Mouse (Mus musculus) kidney, embryonic 14.5 days (tissue): Measurements from ENCODE around the gene Ap2b1. TPM values are rescaled to one million over a fixed set of nuclear protein-coding genes. Genes with fewer than 3 reads are reported as not detected.

Source experiments
- ATAC-seq: fragments of 200-750 bp; cut with Nextera tagmentation; 2 replicates; pipeline ENCODE4 v1.8.0; 2017; ENCODE audit warnings: moderate number of reproducible peaks, mild to moderate bottlenecking, moderate TSS enrichment, moderate library complexity; ENCODE audit not compliant: low FRiP score, low TSS enrichment
- H3K27ac ChIP-seq: fragments of 300-500 bp; sonication (generic); 2 replicates; pipeline ENCODE4 v1.5.1; 2014; ENCODE audit warnings: low read depth, mild to moderate bottlenecking, low read length, moderate library complexity, mixed read lengths
- H3K27me3 ChIP-seq: fragments of 300-500 bp; sonication (generic); 2 replicates; pipeline ENCODE4 v1.6.1; 2014; ENCODE audit warnings: mild to moderate bottlenecking, low read length; ENCODE audit not compliant: control insufficient read depth, insufficient read depth
- H3K36me3 ChIP-seq: fragments of 300-500 bp; sonication (generic); 2 replicates; pipeline ENCODE4 v1.6.1; 2014; ENCODE audit warnings: low read length, mixed read lengths; ENCODE audit not compliant: control insufficient read depth, insufficient read depth
- H3K4me1 ChIP-seq: fragments of 300-500 bp; sonication (generic); 2 replicates; pipeline ENCODE4 v1.6.1; 2014; ENCODE audit warnings: low read length, mixed read lengths; ENCODE audit not compliant: control insufficient read depth, insufficient read depth
- H3K4me2 ChIP-seq: fragments of 300-500 bp; sonication (generic); replicated peaks from 2 replicates; pipeline ENCODE4 v1.6.1; 2014; ENCODE audit warnings: low read depth, mild to moderate bottlenecking, low read length
- H3K4me3 ChIP-seq: fragments of 300-500 bp; sonication (generic); 2 replicates; pipeline ENCODE4 v1.5.1; 2014; ENCODE audit warnings: mild to moderate bottlenecking, low read length
- H3K9ac ChIP-seq: fragments of 300-500 bp; sonication (generic); 2 replicates; pipeline ENCODE4 v1.6.1; 2014; ENCODE audit warnings: low read depth, mild to moderate bottlenecking, low read length, moderate library complexity
- H3K9me3 ChIP-seq: fragments of 300-500 bp; sonication (generic); 2 replicates; pipeline ENCODE4 v1.6.1; 2016; ENCODE audit warnings: low read length; ENCODE audit not compliant: control insufficient read depth
- WGBS: fragments of 180-500 bp; shearing (Covaris S2); extraction: QIAGEN DNeasy Blood & Tissue Kit; methylation state at CpG from one replicate; pipeline ENCODE4 v1.1.7; 2014; 5-methylcytosine and 5-hydroxymethylcytosine counted together
- polyA plus RNA-seq: library from polyadenylated mRNA; unstranded; fragments of >200 nt; fragmentation: Nextera tagmentation; extraction: Ambion mirVana; gene quantifications from 2 replicates; pipeline ENCODE4 v1.2.1, GENCODE M21; 2014

Ap2b1 gene
- polyA plus RNA-seq, 1 experiment from 2014 or later = 83.8 TPM

DNA sequence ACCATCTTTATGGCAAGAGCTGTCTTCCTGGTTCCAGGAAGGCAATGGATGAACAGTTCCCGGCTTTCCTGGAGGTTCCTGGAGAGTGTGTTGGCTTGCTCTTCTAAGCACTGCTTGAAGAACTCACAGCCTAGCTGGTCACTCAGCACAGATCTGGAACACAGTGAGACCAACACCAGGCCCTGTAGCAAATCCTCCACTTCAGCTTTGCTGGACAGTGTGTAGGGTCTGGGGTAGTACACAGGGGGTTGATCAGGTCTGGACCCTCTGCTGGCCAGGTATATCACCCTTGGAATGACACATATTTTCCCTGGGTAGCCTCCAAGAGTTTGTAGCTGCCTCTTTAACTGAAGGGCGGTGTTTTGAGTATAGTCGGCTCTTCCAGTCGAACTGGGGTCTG, 19.8 kb upstream of the Ap2b1 start:
- Histone ChIP-seq H3K9me3 (no peaks in the 10 kb centered on the region), H3K27me3 (no peaks in the 10 kb centered on the region), H3K27ac (no peak overlapping the region), H3K4me3 (no peak overlapping the region), H3K4me1 (no peaks in the 10 kb centered on the region), H3K9ac (no peak overlapping the region), H3K36me3 (no peaks in the 10 kb centered on the region), H3K4me2 (no peak overlapping the region)
- no peak for ATAC-seq
- 92% methylated on average over 4 of the region's 4 CpGs for WGBS

DNA sequence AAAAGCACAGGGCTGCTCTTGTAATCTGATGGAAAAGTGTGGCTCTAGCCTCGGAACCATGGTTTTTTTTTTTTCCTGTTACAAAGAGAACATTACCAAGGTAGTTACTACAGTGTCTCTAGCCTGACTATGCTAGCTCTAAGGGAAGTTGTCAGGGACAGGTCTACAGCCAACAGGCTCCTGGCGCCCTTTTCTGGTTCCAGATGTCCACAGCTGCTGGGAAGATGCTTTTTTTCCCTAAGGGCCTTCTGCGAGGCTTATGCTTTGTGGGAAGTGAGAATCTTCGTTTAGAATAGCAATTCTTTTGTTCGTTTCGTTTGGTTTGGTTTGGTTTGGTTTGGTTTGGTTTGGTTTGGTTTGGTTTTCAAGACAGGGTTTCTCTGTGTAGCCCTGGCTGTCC, 19.1 kb upstream of the Ap2b1 start:
- 78% methylated on average over 6 of the region's 6 CpGs for WGBS

DNA sequence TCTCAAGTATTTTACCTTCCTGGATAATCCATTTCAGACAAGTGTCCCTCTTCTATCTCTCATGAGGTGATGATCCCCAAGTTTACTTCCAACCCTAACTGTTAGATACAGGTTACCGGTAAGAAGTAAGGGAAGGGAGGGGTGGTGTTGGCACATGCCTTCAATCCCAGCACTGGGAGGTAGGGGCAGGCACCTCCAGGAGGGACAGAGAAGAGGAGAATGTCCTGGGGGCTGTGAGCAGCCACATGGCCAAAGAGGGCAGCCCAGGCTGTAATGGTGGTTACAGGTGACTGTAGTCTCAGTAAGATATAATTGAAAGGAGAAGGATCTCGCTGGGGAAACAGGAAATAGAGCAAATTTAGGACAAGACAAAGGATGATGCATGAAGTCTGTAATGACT, 16.7 kb upstream of the Ap2b1 start:
- 50% methylated on average over 2 of the region's 2 CpGs for WGBS
- H3K4me1 ChIP-seq = no peaks in the 10 kb centered on the region
- no peaks in the 10 kb centered on the region for H3K27me3 ChIP-seq
- H3K9me3 ChIP-seq = no peaks in the 10 kb centered on the region
- H3K27ac ChIP-seq = no peak overlapping the region
- H3K36me3 ChIP-seq = no peaks in the 10 kb centered on the region
- no peak overlapping the region for H3K9ac ChIP-seq
- no peak for ATAC-seq
- H3K4me3 ChIP-seq = no peak overlapping the region
- no peak overlapping the region for H3K4me2 ChIP-seq

More for the DNA sequence above, 19.1 kb upstream of the Ap2b1 start:
- no peak overlapping the region for H3K4me2 ChIP-seq
- H3K9ac ChIP-seq = no peak overlapping the region
- no peaks in the 10 kb centered on the region for H3K27me3 ChIP-seq
- ATAC-seq = no peak
- no peaks in the 10 kb centered on the region for H3K9me3 ChIP-seq
- H3K4me3 ChIP-seq = no peak overlapping the region
- no peaks in the 10 kb centered on the region for H3K4me1 ChIP-seq
- H3K27ac ChIP-seq = no peak overlapping the region
- H3K36me3 ChIP-seq = no peaks in the 10 kb centered on the region

DNA sequence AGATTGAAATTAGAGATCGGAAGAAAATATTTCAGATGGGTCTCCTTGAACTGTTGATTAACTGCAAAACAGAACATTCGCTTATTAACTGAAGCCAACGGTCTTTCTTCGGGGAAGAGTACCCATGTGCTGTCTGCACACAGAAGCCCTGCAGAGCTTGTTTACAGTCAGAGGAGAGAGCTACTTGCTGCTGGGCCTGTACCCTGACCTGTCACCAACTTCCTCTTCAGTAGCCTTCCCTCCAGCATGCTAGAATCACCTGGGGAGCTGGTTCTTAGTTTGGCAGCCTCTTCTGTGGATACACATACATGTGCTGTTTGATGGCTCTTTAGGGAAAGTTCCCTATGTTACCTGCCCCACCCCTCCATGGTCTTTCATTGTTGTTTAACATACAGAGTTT, 13.2 kb upstream of the Ap2b1 start:
- no peak overlapping the region for H3K9ac ChIP-seq
- no peaks in the 10 kb centered on the region for H3K27me3 ChIP-seq
- 91% methylated on average over 4 of the region's 4 CpGs for WGBS
- no peak overlapping the region for H3K4me2 ChIP-seq
- no peak overlapping the region for H3K4me3 ChIP-seq
- no peak overlapping the region for H3K27ac ChIP-seq
- H3K36me3 ChIP-seq = no peaks in the 10 kb centered on the region
- no peaks in the 10 kb centered on the region for H3K4me1 ChIP-seq
- no peaks in the 10 kb centered on the region for H3K9me3 ChIP-seq
- ATAC-seq = no peak

DNA sequence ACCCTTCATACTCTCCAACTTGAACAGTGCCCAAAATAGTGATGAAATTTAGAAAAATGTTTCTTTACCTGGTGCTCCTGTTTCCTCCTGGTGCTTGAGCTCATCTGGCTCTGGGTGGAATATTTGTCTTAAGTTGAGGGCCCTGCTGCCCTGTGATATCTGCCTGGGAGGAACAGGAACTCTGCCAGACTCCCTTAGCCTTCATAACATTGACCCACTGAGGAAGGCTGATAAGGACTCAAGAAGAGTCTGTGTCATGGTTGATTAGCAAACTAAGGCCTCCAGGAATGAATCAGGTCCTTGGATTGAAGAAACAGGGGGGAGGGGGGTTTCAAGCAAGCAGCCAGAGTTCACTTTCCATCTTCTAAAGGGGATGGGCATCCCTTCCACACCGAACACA, 12.3 kb upstream of the Ap2b1 start, which contains the start of gene Slfn14:
Gene Slfn14, minus strand, starts transcription at position 161 of the 400 bp plus-strand sequence.
- H3K27me3 ChIP-seq = no peaks in the 10 kb centered on the region
- no peak within 1 kb of the TSS for H3K27ac ChIP-seq
- no peak within 1 kb of the TSS for H3K4me2 ChIP-seq
- no peak for ATAC-seq
- H3K36me3 ChIP-seq = no peaks in the 10 kb centered on the region
- H3K4me3 ChIP-seq = no peak within 1 kb of the TSS
- H3K9ac ChIP-seq = no peak within 1 kb of the TSS
- H3K9me3 ChIP-seq = no peaks in the 10 kb centered on the region
- no peaks in the 10 kb centered on the region for H3K4me1 ChIP-seq
- 76% methylated on average over 1 of the region's 1 CpGs for WGBS

DNA sequence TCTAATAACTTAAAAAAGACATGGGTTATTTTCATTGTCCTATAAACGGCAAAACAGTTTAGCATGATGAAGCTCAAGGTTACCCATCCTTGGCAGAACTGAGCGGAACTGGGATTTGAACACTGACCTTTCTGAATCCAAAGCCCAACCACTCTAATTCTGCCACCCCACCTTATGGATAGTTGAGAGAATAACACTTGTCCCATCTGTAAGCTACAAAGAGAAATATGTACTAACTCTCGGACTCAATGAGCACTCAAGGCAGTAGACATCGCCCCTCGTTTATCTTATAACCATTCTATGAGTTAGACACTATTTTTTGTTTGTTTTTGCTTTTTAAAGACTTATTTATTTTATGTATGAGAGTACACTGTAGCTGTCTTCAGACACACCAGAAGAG, 9.8 kb upstream of the Ap2b1 start:
- ATAC-seq = no peak
- Histone ChIP-seq H3K9ac (no peak overlapping the region), H3K27me3 (no peaks in the 10 kb centered on the region), H3K4me3 (no peak overlapping the region), H3K9me3 (no peaks in the 10 kb centered on the region), H3K27ac (no peak overlapping the region), H3K36me3 (no peaks in the 10 kb centered on the region), H3K4me2 (no peak overlapping the region), H3K4me1 (peaks cover 9% of the 10 kb centered on the region; the same call in 1 of the 2 replicates)
- WGBS = 92% methylated on average over 5 of the region's 5 CpGs

DNA sequence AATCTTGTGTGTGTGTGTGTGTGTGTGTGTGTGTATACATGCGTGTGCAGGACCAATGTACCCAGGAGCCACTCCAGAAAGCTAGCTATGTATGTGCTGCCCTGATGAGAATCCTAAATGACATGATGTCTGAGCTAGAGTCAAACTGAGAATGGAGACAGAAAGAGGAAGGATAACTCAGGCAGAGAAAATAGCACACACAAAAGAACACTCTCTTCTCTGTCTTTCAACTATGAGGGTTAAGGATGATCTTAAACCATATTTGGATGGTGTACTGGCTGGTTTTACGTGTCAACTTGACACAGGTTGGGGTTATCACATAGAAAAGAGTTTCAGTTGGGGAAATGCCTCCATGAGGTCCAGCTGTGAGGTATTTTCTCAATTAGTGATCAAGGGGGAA, 9.2 kb upstream of the Ap2b1 start:
- Histone ChIP-seq H3K36me3 (no peaks in the 10 kb centered on the region; the same call in 1 of the 2 replicates), H3K4me2 (no peak overlapping the region), H3K27me3 (no peaks in the 10 kb centered on the region), H3K9me3 (no peaks in the 10 kb centered on the region), H3K9ac (no peak overlapping the region), H3K4me3 (no peak overlapping the region), H3K4me1 (peaks cover 10% of the 10 kb centered on the region; the same call in 1 of the 2 replicates), H3K27ac (no peak overlapping the region)
- ATAC-seq = no peak
- WGBS = 80% methylated on average over 2 of the region's 2 CpGs

DNA sequence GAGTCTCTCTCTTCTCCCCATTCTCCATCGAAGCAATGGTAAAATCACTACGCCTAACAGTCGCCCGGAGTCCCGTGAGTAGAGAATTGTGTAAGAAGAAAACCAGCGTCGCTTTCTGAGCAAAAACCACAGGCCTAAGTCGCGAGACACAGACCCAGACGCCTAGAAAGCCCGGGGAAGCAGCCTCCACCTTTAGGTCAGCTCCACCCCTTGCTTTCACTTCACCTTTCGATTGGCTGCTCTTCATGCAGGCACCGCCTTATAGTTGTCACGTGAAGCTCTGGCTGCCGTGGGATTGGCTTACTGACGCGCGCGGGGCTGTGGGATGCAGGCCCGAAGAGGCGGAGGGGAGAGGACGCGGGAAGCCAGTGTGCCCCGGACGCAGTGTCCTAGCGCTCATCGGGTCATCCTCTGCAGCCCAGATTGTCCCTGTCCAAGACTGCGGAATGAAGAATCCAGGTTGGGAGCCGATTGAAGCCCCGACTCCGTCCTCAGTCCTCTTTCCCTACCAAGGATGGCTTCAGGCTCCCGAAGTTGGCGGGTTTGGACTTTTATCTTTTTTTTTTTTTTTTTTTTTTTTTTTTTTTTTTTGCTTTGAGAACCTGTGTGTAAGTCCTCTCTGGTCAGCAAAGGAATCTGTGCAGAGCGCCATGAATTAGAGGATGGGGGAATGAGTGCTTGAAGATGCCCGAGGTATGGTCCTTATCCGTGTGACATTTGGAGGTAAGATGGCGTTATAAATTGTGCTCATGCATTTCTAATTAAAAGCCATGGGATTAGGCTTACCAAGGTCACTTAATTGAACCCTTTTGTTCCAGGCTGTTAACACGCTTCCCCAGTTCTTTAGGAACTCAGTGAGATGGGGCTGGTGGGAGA, 7.2 kb upstream of the Ap2b1 start:
- WGBS = under 1% methylated on average over 37 of the region's 38 CpGs
- no peaks in the 10 kb centered on the region for H3K27me3 ChIP-seq
- peak overlapping the region; percentile 63 for H3K4me2 ChIP-seq
- peaks cover 15% of the 10 kb centered on the region for H3K36me3 ChIP-seq
- no peaks in the 10 kb centered on the region for H3K9me3 ChIP-seq
- ATAC-seq = peak; percentile 100
- peak overlapping the region; percentile 76 for H3K4me3 ChIP-seq
- peak overlapping the region; percentile 72; the same call in 1 of the 2 replicates for H3K27ac ChIP-seq
- peak overlapping the region; percentile 77 for H3K9ac ChIP-seq
- peaks cover 10% of the 10 kb centered on the region; the same call in 1 of the 2 replicates for H3K4me1 ChIP-seq

DNA sequence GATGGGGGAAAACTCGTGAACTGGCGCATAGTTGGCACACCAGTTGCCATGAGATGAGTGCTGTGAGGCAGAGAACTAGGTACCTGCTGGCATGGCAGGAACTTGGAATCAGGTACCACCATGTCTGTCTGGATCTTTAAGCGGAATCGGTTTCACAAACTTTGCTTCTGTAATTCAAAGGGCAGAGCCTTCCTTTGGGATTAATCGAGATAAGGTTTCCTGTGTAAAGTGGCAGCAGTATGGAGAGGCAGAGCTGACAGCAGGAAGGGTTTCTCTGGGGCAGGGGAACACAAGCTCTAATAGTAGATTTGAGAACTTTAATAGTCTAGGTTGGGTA, 6.6 kb upstream of the Ap2b1 start:
- no peaks in the 10 kb centered on the region for H3K9me3 ChIP-seq
- 0% methylated on average over 5 of the region's 5 CpGs for WGBS
- H3K27me3 ChIP-seq = no peaks in the 10 kb centered on the region
- peak overlapping the region; percentile 63 for H3K4me2 ChIP-seq
- H3K4me1 ChIP-seq = peaks cover 10% of the 10 kb centered on the region; the same call in 1 of the 2 replicates
- H3K9ac ChIP-seq = peak overlapping the region; percentile 77
- peak overlapping the region; percentile 76 for H3K4me3 ChIP-seq
- H3K36me3 ChIP-seq = peaks cover 21% of the 10 kb centered on the region
- H3K27ac ChIP-seq = peak overlapping the region; percentile 32; the same call in 1 of the 2 replicates
- ATAC-seq = no peak
